Mouse (Mus musculus) C2C12 (cell line): Measurements from ENCODE around the gene Zfp595.

Experiments used
- CEBPB ChIP-seq: IDR thresholded peaks from one replicate; pipeline ENCODE4 v1.6.1; 2011; ENCODE audit warnings: low read depth, mild to moderate bottlenecking, control low read depth, moderate library complexity
- CTCF ChIP-seq: IDR thresholded peaks from one replicate; pipeline ENCODE4 v1.5.1; 2011; ENCODE audit not compliant: control insufficient read depth, insufficient read depth, insufficient read length
- MAX ChIP-seq: IDR thresholded peaks from one replicate; pipeline ENCODE4 v1.6.1; 2011; ENCODE audit warnings: mild to moderate bottlenecking, control low read depth
- MYOG ChIP-seq: IDR thresholded peaks from one replicate; pipeline ENCODE4 v1.6.1; 2011; ENCODE audit not compliant: control insufficient read depth, insufficient read length; ENCODE audit errors: extremely low read depth
- USF1 ChIP-seq: IDR thresholded peaks from one replicate; pipeline ENCODE4 v1.6.1; 2011; ENCODE audit warnings: low read depth, mild to moderate bottlenecking, control low read depth, moderate library complexity

DNA sequence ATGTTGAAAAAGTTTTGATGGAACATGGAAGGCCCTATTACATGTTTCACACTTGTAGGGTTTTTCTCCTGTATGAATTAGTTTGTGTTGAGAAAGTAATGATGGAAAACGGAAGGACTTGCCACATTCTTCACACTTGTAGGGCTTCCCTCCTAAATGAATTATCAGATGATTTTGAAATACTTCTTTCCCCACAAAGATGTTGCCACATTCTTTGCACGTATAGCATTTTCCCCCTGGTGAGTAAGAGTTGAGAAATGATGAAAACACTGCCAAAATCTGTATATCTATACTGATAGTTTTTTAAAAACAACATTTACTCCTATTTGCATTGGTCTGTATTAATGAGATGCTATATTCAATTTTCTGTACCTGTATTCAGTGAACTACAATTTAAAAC is 11.1 kb upstream of the Zfp595 start:
- no peak for TF ChIP-seq CTCF
- no peak for TF ChIP-seq CEBPB
- no peak for TF ChIP-seq MYOG
- TF ChIP-seq USF1, result no peak
- no peak for TF ChIP-seq MAX
